Mouse (Mus musculus) olfactory bulb, adult 2 months (tissue): ENCODE results near the gene St3gal5. TPM values are rescaled to one million over a fixed set of nuclear protein-coding genes. Genes with fewer than 3 reads are reported as not detected.

Experiments
- H3K27ac ChIP-seq: fragments of 200-500 bp; 2 replicates; pipeline ENCODE4 v1.5.1; 2012; ENCODE audit warnings: low read depth, low read length; ENCODE audit not compliant: insufficient read depth
- H3K4me1 ChIP-seq: fragments of 200-500 bp; 2 replicates; pipeline ENCODE4 v1.6.1; 2012; ENCODE audit warnings: low read length; ENCODE audit not compliant: control insufficient read depth, insufficient read depth
- H3K4me3 ChIP-seq: fragments of 200-500 bp; 2 replicates; pipeline ENCODE4 v1.5.1; 2012; ENCODE audit warnings: mild to moderate bottlenecking, low read depth, low read length, moderate library complexity; ENCODE audit not compliant: insufficient read depth
- CTCF ChIP-seq: fragments of 200-500 bp; IDR thresholded peaks from 2 replicates; pipeline ENCODE4 v1.5.1; 2012; ENCODE audit warnings: low read depth, mild to moderate bottlenecking, low read length, moderate library complexity; ENCODE audit not compliant: insufficient read depth
- POLR2A ChIP-seq: fragments of 200-500 bp; IDR thresholded peaks from 2 replicates; pipeline ENCODE4 v1.6.1; 2012; ENCODE audit warnings: mild to moderate bottlenecking, low read depth, low read length, moderate library complexity; ENCODE audit not compliant: insufficient read depth
- WGBS: fragments of 180-500 bp; shearing (Covaris S2); methylation state at CpG from one replicate; pipeline ENCODE4 v1.1.7; 2018; 5-methylcytosine and 5-hydroxymethylcytosine counted together
- polyA plus RNA-seq: library from polyadenylated mRNA; stranded (reverse); fragments of >200 nt; gene quantifications from 2 replicates; pipeline ENCODE4 v1.2.4, GENCODE M21; 2012; ENCODE audit warnings: low replicate concordance; ENCODE audit not compliant: missing spikeins, insufficient read depth, insufficient read length

St3gal5 gene
- polyA plus RNA-seq, 1 experiment: not detected

GRCm38 (mm10) chr6:72136543-72136942 is 39.2 kb downstream of the St3gal5 start:
- no peak overlapping the region for H3K27ac ChIP-seq
- peaks cover 12% of the 10 kb centered on the region; the same call in 1 of the 2 replicates for H3K4me1 ChIP-seq
- TF ChIP-seq POLR2A (no peak), CTCF (no peak)
- 79% methylated on average over 10 of the region's 10 CpGs for WGBS
- no peak overlapping the region for H3K4me3 ChIP-seq

- 80% methylated on average over 9 of the region's 9 CpGs for WGBS
- Histone ChIP-seq H3K4me1 (peaks cover 10% of the 10 kb centered on the region; the same call in 1 of the 2 replicates), H3K4me3 (no peak overlapping the region), H3K27ac (no peak overlapping the region)
- TF ChIP-seq POLR2A (no peak), CTCF (no peak)
These were observed 42.3 kb downstream of the St3gal5 start for GRCm38 (mm10) chr6:72139508-72140193.

GRCm38 (mm10) chr6:72140371-72140770 is 43.0 kb downstream of the St3gal5 start:
- TF ChIP-seq POLR2A (no peak), CTCF (no peak)
- 77% methylated on average over 8 of the region's 8 CpGs for WGBS
- Histone ChIP-seq H3K4me1 (peaks cover 5% of the 10 kb centered on the region; the same call in 1 of the 2 replicates), H3K4me3 (no peak overlapping the region), H3K27ac (no peak overlapping the region)

- H3K4me3 ChIP-seq: no peak overlapping the region
- H3K4me1 ChIP-seq: peaks cover 4% of the 10 kb centered on the region; the same call in 1 of the 2 replicates
- no peak for TF ChIP-seq CTCF
- TF ChIP-seq POLR2A: no peak
- 60% methylated on average over 10 of the region's 10 CpGs for WGBS
- no peak overlapping the region for H3K27ac ChIP-seq
These were observed 43.8 kb downstream of the St3gal5 start for GRCm38 (mm10) chr6:72141191-72141590.

GRCm38 (mm10) chr6:72142561-72142960 is 45.2 kb downstream of the St3gal5 start:
- Histone ChIP-seq H3K4me3 (no peak overlapping the region), H3K27ac (no peak overlapping the region), H3K4me1 (peaks cover 4% of the 10 kb centered on the region; the same call in 1 of the 2 replicates)
- TF ChIP-seq CTCF (no peak), POLR2A (no peak)
- WGBS: 97% methylated on average over 4 of the region's 4 CpGs

GRCm38 (mm10) chr6:72144353-72144752 is 47.0 kb downstream of the St3gal5 start:
- WGBS: 73% methylated on average over 7 of the region's 7 CpGs
- TF ChIP-seq POLR2A: no peak
- no peak for TF ChIP-seq CTCF
- Histone ChIP-seq H3K4me3 (no peak overlapping the region), H3K4me1 (peaks cover 4% of the 10 kb centered on the region; the same call in 1 of the 2 replicates), H3K27ac (no peak overlapping the region)

- no peak overlapping the region for H3K27ac ChIP-seq
- H3K4me3 ChIP-seq: no peak overlapping the region
- 81% methylated on average over 14 of the region's 14 CpGs for WGBS
- TF ChIP-seq CTCF (no peak), POLR2A (no peak)
- H3K4me1 ChIP-seq: no peaks in the 10 kb centered on the region
These were observed 49.4 kb downstream of the St3gal5 start for GRCm38 (mm10) chr6:72146803-72147202.

GRCm38 (mm10) chr6:72148721-72149120 is 51.3 kb downstream of the St3gal5 start:
- 94% methylated on average over 4 of the region's 4 CpGs for WGBS
- H3K4me1 ChIP-seq: no peaks in the 10 kb centered on the region
- H3K27ac ChIP-seq: no peak overlapping the region
- TF ChIP-seq CTCF (no peak), POLR2A (no peak)
- no peak overlapping the region for H3K4me3 ChIP-seq

- TF ChIP-seq CTCF (no peak), POLR2A (no peak)
- 86% methylated on average over 3 of the region's 3 CpGs for WGBS
- no peaks in the 10 kb centered on the region; the same call in 1 of the 2 replicates for H3K4me1 ChIP-seq
- H3K27ac ChIP-seq: no peak overlapping the region
- H3K4me3 ChIP-seq: no peak overlapping the region
These were observed 52.4 kb downstream of the St3gal5 start for GRCm38 (mm10) chr6:72149797-72150196.
